In genomic region chr17:43855132-43855531, GRCm38 (mm10) we compare ENCODE assay signal across 24 mouse cellular contexts. TPM values are rescaled to one million over a fixed set of nuclear protein-coding genes. Genes with fewer than 3 reads are reported as not detected.
DNase-seq lines count a peak whose midpoint lies in the region; ATAC-seq lines count a peak whose summit lies in the region.
"Had no signal": no experiment of that assay in that cellular context is flagged by ENCODE, and none has a peak within 500 bp of the region (broad histone marks: within the 10 kb centered on the region; RNA-seq: fewer than 3 reads in every experiment).

No protein-coding gene starts in this region.

- H3K4me1 ChIP-seq in heart, embryonic 13.5 days, result peaks cover 25% of the 10 kb centered on the region
- no peaks in the 10 kb centered on the region for H3K4me1 ChIP-seq in midbrain, embryonic 10.5 days
- H3K4me1 ChIP-seq: embryonic facial prominence, embryonic 10.5 days; limb, embryonic 13.5 days; liver, embryonic 15.5 days; midbrain, embryonic 15.5 days; stomach, embryonic 15.5 days had no signal

- DNase-seq in gastrocnemius, adult 18-20 months (ENCODE audit: low spot score), result peak; percentile 20
- DNase-seq in gastrocnemius, postnatal 25 days, result no peak
- DNase-seq in heart, adult 11 months, result peak; percentile 95
- DNase-seq in skeletal muscle tissue, adult 2 months (ENCODE audit: low read depth, low spot score), result peak; percentile 30
- DNase-seq in testis, postnatal 10 days (ENCODE audit: low spot score), result no peak
- DNase-seq in midbrain, embryonic 10.5 days (ENCODE audit: low spot score), result no peak
- no peak for DNase-seq in lung, adult 18-20 months
- DNase-seq: adrenal gland, postnatal 10 days; kidney, postnatal 14 days; layer of hippocampus, adult 9-11 months; lung, postnatal 10 days; spleen, adult 18-20 months had no signal

- no peaks in the 10 kb centered on the region for H3K9me3 ChIP-seq in heart, embryonic 13.5 days
- no peaks in the 10 kb centered on the region for H3K9me3 ChIP-seq in midbrain, embryonic 10.5 days (replicated peaks)
- H3K9me3 ChIP-seq: embryonic facial prominence, embryonic 10.5 days; limb, embryonic 13.5 days; liver, embryonic 15.5 days; midbrain, embryonic 15.5 days; stomach, embryonic 15.5 days had no signal

- ATAC-seq in heart, embryonic 13.5 days (ENCODE audit: extremely low read depth, insufficient number of reproducible peaks, low FRiP score, low TSS enrichment), result no peak; the same call in 1 of the 2 replicates
- ATAC-seq: forebrain, embryonic 14.5 days; hindbrain, embryonic 16.5 days; intestine, postnatal 0 days; midbrain, embryonic 15.5 days had no signal

- H3K4me2 ChIP-seq in heart, embryonic 13.5 days, result no peak overlapping the region
- H3K4me2 ChIP-seq: limb, embryonic 13.5 days; liver, embryonic 15.5 days; midbrain, embryonic 15.5 days; stomach, embryonic 15.5 days had no signal

- H3K4me3 ChIP-seq in heart, embryonic 13.5 days, result no peak overlapping the region
- no peak overlapping the region for H3K4me3 ChIP-seq in midbrain, embryonic 10.5 days
- H3K4me3 ChIP-seq: embryonic facial prominence, embryonic 10.5 days; erythroblast, embryonic 14.5 days; limb, embryonic 13.5 days; liver, embryonic 15.5 days; midbrain, embryonic 15.5 days; stomach, embryonic 15.5 days had no signal

- no peak overlapping the region for H3K9ac ChIP-seq in heart, embryonic 13.5 days
- H3K9ac ChIP-seq: limb, embryonic 13.5 days; liver, embryonic 15.5 days; midbrain, embryonic 15.5 days; stomach, embryonic 15.5 days had no signal

- peak overlapping the region; percentile 92 for H3K27ac ChIP-seq in heart, embryonic 13.5 days (replicated peaks)
- no peak overlapping the region for H3K27ac ChIP-seq in midbrain, embryonic 10.5 days (replicated peaks)
- H3K27ac ChIP-seq: embryonic facial prominence, embryonic 10.5 days; limb, embryonic 13.5 days; liver, embryonic 15.5 days; midbrain, embryonic 15.5 days; stomach, embryonic 15.5 days had no signal

- no peaks in the 10 kb centered on the region for H3K27me3 ChIP-seq in heart, embryonic 13.5 days (replicated peaks)
- no peaks in the 10 kb centered on the region for H3K27me3 ChIP-seq in midbrain, embryonic 10.5 days (ENCODE audit: low read depth, poor library complexity, severe bottlenecking)
- H3K27me3 ChIP-seq: limb, embryonic 13.5 days; liver, embryonic 15.5 days; midbrain, embryonic 15.5 days; stomach, embryonic 15.5 days had no signal

- H3K36me3 ChIP-seq in heart, embryonic 13.5 days, result no peaks in the 10 kb centered on the region
- no peaks in the 10 kb centered on the region for H3K36me3 ChIP-seq in midbrain, embryonic 10.5 days
- H3K36me3 ChIP-seq: embryonic facial prominence, embryonic 10.5 days; G1E; limb, embryonic 13.5 days; liver, embryonic 15.5 days; midbrain, embryonic 15.5 days; stomach, embryonic 15.5 days had no signal

- 27% methylated on average over 5 of the region's 5 CpGs for WGBS in heart, embryonic 13.5 days
- WGBS in midbrain, embryonic 10.5 days, result 87% methylated on average over 5 of the region's 5 CpGs

RNA-seq across cellular contexts. Expression of gene Rcan2, which starts 54.0 kb away (rescaled TPM):
- 10 to 100 TPM; 51.9 to 60.3 TPM for total RNA-seq in gastrocnemius, adult 18-20 months (2021)
- 10 to 100 TPM; 39.1 to 48.2 TPM for total RNA-seq in gastrocnemius, postnatal 25 days (2021)
- 43.7 and 44.6 TPM in 2 replicates for polyA plus RNA-seq in heart, embryonic 13.5 days (2015; fragmentation: Nextera tagmentation; extraction: Ambion mirVana)
- 5.6 and 10.9 TPM in 2 replicates for polyA plus RNA-seq in midbrain, embryonic 10.5 days (2016; fragmentation: Nextera tagmentation; extraction: Ambion mirVana)
- total RNA-seq: megakaryocyte, adult 5-6 weeks had no signal
- polyA plus RNA-seq: erythroblast, embryonic 14.5 days; G1E had no signal

Comparison
In these comparisons a context has a peak if more than half of its experiments do, and no peak if none do; other contexts are left out.
1. DNase-seq: peak in gastrocnemius, adult 18-20 months (single experiment), heart, adult 11 months (single experiment) and skeletal muscle tissue, adult 2 months (single experiment); none in gastrocnemius, postnatal 25 days (single experiment), testis, postnatal 10 days (single experiment), midbrain, embryonic 10.5 days (single experiment) and lung, adult 18-20 months (0 of 2).